Mouse (Mus musculus): ENCODE data around the gene Ankrd11.

The Ankrd11 gene

DNA sequence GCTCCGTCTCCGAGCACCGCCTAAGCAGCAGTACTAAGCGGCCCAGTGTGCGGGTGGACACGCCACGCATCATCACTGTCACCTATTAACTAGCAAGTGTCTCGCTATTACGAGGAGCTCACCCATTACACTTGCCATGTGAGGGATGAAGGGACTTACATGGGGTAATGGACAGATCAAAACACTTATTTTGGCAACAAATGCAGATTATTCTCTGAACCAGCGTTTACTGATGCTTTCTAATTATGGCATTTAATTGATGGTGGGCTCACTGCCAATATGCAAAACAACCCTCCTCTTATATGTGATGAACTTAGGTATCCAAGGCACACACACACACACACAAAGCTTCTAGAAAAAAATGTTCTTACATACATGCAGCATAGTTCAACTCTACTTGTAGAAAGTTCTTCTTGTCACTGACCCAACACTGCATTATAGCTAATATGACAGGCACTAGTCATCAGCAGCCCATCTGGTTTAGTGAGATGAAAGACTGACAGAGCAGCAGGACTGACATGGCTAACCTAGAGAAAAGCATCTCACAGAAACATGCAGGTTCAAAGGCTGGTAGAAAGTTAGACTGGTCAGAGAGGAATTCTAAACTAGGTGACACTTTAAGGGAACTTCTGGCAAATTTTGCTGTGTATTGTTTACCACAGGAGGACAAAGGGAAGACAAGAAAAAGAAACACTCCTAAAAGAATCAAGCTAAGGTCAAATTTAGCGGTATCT is 2.5 kb downstream of the Ankrd11 start:
- no peak for DNase-seq

DNA sequence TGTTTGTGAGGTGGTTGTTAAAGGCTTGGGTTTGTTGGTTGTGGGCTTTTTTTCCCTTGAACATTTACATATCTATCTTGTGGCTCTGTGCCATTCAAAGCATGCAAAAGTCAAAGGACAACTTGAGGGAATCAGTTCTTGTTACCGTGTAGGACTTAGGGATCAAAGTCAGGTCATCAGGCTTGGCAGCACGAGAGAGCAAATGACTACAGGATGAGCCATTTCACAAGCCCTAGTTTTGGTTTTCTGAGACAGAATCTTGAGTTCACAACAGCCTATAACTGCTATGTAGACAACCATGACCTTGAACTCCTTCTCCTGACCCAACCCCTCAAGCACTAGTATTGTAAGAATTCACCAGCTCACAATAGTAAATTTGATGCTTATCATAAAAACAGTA is 3.7 kb downstream of the Ankrd11 start:
- no peak for DNase-seq

GRCm38 (mm10) chr8:123037487-123037886 is 4.6 kb downstream of the Ankrd11 start:
- no peak for DNase-seq

- DNase-seq, result no peak
These were observed 5.1 kb downstream of the Ankrd11 start for GRCm38 (mm10) chr8:123036956-123037355.

DNA sequence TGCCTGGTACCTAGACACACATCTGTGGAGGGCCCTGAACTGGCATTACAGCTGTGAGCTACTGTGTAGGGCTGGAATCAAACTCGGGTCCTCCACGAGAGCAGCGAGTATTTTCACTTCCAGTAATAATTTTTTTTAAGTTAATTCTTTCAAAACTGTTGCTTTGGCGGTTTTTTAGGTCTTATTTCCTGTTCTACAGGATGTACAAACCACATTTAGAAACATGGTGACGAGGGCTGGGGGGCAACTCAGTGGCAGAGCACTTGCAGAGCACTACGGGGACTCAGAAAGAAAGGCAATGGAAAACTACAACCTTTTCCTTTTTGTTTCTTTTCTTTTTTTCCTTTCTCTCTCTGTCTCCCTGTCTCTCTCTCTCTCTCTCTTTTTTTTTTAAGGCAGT is 7.9 kb downstream of the Ankrd11 start:
- peak; percentile 69 to 77 for DNase-seq

DNA sequence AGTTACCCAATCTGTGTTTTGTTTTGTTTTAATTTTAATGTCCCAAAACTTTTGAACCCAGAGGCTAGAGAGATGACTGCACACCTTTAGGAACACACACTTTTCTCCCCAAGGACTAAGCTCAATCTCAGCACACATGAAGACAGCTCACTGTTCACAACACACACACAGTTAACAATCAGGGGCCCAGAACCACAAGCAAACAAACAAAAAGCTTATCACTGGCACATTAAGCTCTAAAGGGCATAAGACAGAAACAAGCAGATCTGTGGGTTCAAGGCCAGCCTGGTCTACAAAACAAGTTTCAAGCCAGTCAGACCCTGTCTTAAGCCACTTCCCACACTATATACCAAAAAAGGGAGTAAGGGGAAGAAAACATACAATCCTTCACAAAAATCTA is 8.6 kb downstream of the Ankrd11 start:
- DNase-seq, result no peak

GRCm38 (mm10) chr8:123032730-123033129 is 9.3 kb downstream of the Ankrd11 start:
- DNase-seq, result peak; percentile 71 to 77

GRCm38 (mm10) chr8:123031321-123031978 is 10.6 kb downstream of the Ankrd11 start:
- DNase-seq, result no peak

DNA sequence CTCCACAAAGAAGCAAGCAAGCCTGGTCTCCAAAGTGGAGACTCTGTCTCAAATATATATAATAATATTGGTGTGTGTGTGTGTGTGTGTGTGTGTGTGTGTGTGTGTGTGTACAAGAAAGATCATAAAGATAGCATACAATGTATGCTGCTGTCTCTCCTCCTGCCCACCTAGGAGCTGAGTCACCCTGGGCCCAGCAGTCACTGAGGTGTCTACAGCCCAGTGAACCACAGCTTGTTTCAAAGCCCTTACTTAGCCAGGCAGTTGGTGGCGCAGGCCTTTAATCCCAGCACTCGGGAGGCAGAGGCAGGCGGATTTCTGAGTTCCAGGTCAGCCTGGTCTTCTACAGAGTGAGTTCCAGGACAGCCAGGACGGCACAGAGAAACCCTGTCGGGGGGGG is 12.0 kb downstream of the Ankrd11 start:
- DNase-seq, result peak in 1 of 2 experiments; percentile 37

DNA sequence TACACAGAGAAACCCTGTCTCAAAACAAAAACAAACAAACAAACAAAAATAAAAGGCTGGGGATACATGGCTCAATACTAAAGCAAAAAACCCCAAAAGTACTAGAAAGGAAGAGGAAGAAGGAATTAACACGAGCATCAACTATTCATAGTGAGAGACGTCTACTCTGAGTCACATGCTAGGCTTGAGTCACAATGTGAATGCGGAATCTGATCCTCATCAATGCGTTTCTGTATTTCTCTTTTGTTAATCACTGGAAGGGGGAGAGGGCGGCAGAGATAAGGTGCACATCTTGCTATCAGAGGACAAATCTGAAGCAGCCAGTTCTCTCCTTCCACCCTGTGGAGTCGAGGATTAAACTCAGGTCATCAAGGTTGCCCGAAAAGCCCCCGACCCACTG is 14.3 kb downstream of the Ankrd11 start:
- no peak for DNase-seq

GRCm38 (mm10) chr8:123025951-123026351 is 16.1 kb downstream of the Ankrd11 start:
- DNase-seq, result no peak

DNA sequence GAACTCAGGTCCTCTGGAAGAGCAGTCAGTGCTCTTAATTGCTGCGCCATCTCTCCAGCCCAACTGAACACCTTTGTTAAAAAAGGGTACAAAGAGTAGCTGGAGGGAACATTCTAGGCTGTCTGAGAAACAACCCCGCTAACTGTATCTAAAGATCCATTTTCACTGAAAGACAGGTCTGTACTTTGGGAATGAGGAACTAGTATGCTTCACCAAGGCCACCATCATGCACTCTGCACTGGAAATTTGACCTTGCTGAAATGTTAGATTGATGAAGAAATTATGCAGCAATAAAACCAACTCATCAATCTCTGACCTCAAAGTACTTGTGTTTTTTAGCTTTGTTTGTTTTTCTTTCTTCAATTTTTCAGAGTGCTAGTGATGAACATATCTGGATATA is 17.9 kb downstream of the Ankrd11 start:
- DNase-seq, result no peak

- DNase-seq, result no peak
These were observed 19.4 kb downstream of the Ankrd11 start for GRCm38 (mm10) chr8:123022727-123023126.

GRCm38 (mm10) chr8:123021259-123021658 is 20.8 kb downstream of the Ankrd11 start:
- no peak for DNase-seq

DNA sequence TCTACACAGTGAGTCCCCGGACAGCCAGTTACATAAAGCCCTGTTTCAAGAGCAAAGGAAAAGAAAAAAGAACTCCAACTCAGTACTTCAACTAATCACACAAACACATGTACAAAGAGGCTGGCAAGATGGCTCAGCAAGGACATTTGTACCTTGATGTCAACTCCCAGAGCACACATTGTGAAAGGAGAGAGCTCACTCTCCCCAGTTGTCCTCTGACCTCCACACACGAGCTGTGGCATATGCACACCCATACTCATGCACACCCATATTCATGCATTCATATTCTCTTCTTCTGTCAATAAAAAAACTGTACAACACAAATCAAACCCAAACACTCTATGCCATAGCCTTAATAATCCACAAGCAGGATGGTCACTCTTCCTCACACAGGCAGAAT is 21.2 kb downstream of the Ankrd11 start:
- DNase-seq, result no peak

DNA sequence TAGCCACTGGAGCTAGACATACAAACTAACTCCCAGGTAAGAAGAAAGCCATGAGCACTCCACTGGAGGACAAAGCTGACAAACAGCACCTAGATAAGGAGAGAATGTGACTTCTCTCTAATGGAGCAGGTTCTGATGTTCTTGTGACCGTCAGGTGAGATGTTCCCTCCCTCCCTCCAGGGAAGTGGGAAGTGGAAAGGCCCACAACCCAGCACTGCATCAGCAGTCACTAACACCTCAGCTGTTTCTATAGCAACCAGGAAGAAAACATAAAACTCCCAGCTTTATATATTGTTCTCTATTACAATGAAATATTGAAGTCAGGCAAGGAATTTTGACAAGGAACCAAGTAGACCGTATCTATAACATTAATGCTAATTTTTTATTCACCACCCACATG is 22.0 kb downstream of the Ankrd11 start:
- peak in 1 of 2 experiments; percentile 46 for DNase-seq

- DNase-seq, result no peak
These were observed 23.5 kb downstream of the Ankrd11 start for GRCm38 (mm10) chr8:123018484-123019164.

- no peak for DNase-seq
These were observed 24.9 kb downstream of the Ankrd11 start for GRCm38 (mm10) chr8:123017143-123017542.

DNA sequence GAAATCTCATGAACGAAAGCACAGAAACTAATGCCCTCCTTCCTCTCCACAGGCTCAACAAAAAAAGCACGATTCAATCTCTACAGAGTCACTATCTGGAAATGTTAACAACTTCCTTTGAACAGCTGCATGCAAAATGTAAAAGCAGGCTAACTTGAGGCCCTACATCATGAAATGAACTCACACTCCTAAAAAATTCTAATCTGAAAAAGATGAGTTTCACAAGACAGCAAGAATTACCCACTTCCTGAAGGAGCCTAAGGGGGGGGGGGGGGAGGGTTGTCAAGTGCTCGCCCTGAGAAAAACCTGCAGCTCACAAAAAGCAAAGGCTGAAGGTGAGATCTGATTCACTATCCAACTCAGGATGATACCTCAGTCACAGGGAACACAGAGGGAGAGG is 27.0 kb downstream of the Ankrd11 start:
- DNase-seq, result no peak

DNA sequence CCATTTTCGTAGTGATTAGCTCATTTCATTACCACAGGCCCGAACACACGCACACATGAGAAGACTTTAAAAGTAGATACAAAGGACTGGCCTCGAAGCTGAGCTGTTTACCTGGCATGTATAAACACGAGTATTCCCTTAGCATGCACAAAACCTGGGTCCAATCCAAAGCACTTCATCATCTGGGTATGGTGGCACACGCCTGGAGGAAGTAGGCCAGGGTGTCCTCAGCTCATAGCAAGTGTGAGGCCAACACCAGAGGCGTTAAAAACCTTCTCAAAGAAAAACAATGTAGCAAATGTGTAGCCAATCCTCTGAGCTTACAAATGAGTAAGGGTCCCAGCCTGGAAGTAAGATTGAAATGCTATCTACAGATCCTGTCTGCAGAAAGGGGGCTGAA is 27.6 kb downstream of the Ankrd11 start:
- no peak for DNase-seq

GRCm38 (mm10) chr8:123011321-123011720 is 30.8 kb downstream of the Ankrd11 start:
- DNase-seq, result no peak

GRCm38 (mm10) chr8:123005805-123006204 is 36.3 kb downstream of the Ankrd11 start:
- DNase-seq, result no peak

- no peak for DNase-seq
These were observed 36.7 kb downstream of the Ankrd11 start for GRCm38 (mm10) chr8:123005328-123005727.
